Mouse (Mus musculus) embryonic facial prominence, embryonic 14.5 days (tissue): ENCODE data around the gene Acp7. TPM values are rescaled to one million over a fixed set of nuclear protein-coding genes. Genes with fewer than 3 reads are reported as not detected.

Experiments
- ATAC-seq: fragments of 200-750 bp; cut with Nextera tagmentation; 2 replicates; pipeline ENCODE4 v1.8.0; 2017; ENCODE audit warnings: low read depth, moderate number of reproducible peaks, moderate TSS enrichment
- DNase-seq: peaks from one replicate; pipeline ENCODE4 v3.0.0-alpha.2; 2015; ENCODE audit warnings: low spot score
- H3K27ac ChIP-seq: fragments of 300-500 bp; sonication (generic); replicated peaks from 2 replicates; pipeline ENCODE4 v1.5.1; 2014; ENCODE audit warnings: low read depth, mild to moderate bottlenecking, low read length, moderate library complexity
- H3K27me3 ChIP-seq: fragments of 300-500 bp; sonication (generic); replicated peaks from 2 replicates; pipeline ENCODE4 v1.6.1; 2014; ENCODE audit warnings: low read length; ENCODE audit not compliant: control insufficient read depth, insufficient read depth
- H3K36me3 ChIP-seq: fragments of 300-500 bp; sonication (generic); 2 replicates; pipeline ENCODE4 v1.6.1; 2014; ENCODE audit warnings: low read length, mixed read lengths; ENCODE audit not compliant: control insufficient read depth, insufficient read depth
- H3K4me1 ChIP-seq: fragments of 300-500 bp; sonication (generic); 2 replicates; pipeline ENCODE4 v1.6.1; 2014; ENCODE audit warnings: antibody characterized with exemption, low read length; ENCODE audit not compliant: control insufficient read depth, insufficient read depth
- H3K4me2 ChIP-seq: fragments of 300-500 bp; sonication (generic); 2 replicates; pipeline ENCODE4 v1.6.1; 2014; ENCODE audit warnings: low read depth, mild to moderate bottlenecking, low read length, moderate library complexity, mixed read lengths
- H3K4me3 ChIP-seq: fragments of 300-500 bp; sonication (generic); 2 replicates; pipeline ENCODE4 v1.5.1; 2014; ENCODE audit warnings: low read depth, mild to moderate bottlenecking, low read length
- H3K9ac ChIP-seq: fragments of 300-500 bp; sonication (generic); 2 replicates; pipeline ENCODE4 v1.6.1; 2014; ENCODE audit warnings: low read depth, mild to moderate bottlenecking, low read length, moderate library complexity, mixed read lengths
- H3K9me3 ChIP-seq: fragments of 300-500 bp; sonication (generic); 2 replicates; pipeline ENCODE4 v1.6.1; 2016; ENCODE audit warnings: low read length; ENCODE audit not compliant: control insufficient read depth
- WGBS: fragments of 180-500 bp; shearing (Covaris S2); extraction: QIAGEN DNeasy Blood & Tissue Kit; methylation state at CpG from one replicate; pipeline ENCODE4 v1.1.7; 2014; 5-methylcytosine and 5-hydroxymethylcytosine counted together
- polyA plus RNA-seq: library from polyadenylated mRNA; unstranded; fragments of >200 nt; fragmentation: Nextera tagmentation; extraction: Ambion mirVana; gene quantifications from 2 replicates; pipeline ENCODE4 v1.2.1, GENCODE M21; 2014

Gene Acp7
- polyA plus RNA-seq, 1 experiment from 2014 or later, result 0.40 TPM

- Histone ChIP-seq H3K9me3 (no peaks in the 10 kb centered on the region), H3K27ac (peak overlapping the region; percentile 49), H3K36me3 (no peaks in the 10 kb centered on the region), H3K4me3 (peak overlapping the region; percentile 17), H3K27me3 (no peaks in the 10 kb centered on the region), H3K4me2 (peak overlapping the region; percentile 48), H3K9ac (no peak overlapping the region), H3K4me1 (peaks cover 12% of the 10 kb centered on the region; the same call in 1 of the 2 replicates)
- ATAC-seq (peak; percentile 90), DNase-seq (peak; percentile 92)
- 12% methylated on average over 15 of the region's 15 CpGs for WGBS
These were observed 34.8 kb upstream of the Acp7 start for GRCm38 (mm10) chr7:28665620-28666579.

DNA sequence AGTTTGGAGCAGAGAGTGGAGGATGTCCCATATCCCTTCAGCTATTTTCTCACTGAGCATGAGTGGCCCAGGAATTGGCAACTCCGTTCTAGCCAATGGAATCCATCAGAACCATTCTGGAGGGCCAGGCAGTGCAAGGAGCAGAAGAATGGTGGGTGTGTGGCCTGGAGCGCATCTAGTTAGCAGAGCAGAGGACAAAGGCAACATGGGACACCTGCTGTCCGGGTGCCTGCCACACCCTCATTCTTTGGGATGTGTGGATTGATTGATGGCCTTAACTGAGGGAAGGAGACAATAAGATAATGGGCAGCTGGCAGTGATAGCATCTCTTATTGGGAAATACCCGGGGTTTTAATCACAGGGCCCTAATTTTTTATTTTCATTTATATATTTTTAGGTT, 25.3 kb upstream of the Acp7 start:
- no peak for ATAC-seq
- Histone ChIP-seq H3K27ac (no peak overlapping the region), H3K9me3 (no peaks in the 10 kb centered on the region), H3K4me2 (no peak overlapping the region), H3K4me3 (no peak overlapping the region), H3K36me3 (no peaks in the 10 kb centered on the region), H3K4me1 (no peaks in the 10 kb centered on the region), H3K27me3 (no peaks in the 10 kb centered on the region), H3K9ac (no peak overlapping the region)
- 65% methylated on average over 4 of the region's 4 CpGs for WGBS
- no peak for DNase-seq

DNA sequence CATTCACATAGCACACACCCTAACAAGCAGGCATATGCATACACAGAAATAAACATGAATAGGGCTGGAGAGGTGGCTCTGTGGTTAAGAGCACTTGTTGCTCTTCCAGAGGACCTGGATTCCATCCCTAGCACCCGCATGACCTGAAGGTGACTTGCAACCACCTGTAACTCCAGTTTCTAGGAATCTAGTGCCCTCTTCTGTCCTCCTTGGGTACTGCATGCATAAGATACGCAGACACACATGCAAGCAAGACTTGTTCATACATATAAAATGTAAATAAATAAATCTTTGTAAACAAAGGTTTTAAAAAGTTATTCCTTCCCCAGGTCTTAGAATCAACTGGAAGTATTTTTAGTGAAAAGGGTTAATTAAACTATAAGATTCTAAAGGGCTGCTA, 20.0 kb upstream of the Acp7 start:
- no peak overlapping the region for H3K9ac ChIP-seq
- DNase-seq (no peak), ATAC-seq (no peak)
- no peaks in the 10 kb centered on the region for H3K4me1 ChIP-seq
- H3K27me3 ChIP-seq, result no peaks in the 10 kb centered on the region
- WGBS, result 87% methylated on average over 2 of the region's 2 CpGs
- no peak overlapping the region for H3K4me2 ChIP-seq
- no peaks in the 10 kb centered on the region for H3K9me3 ChIP-seq
- H3K27ac ChIP-seq, result no peak overlapping the region
- no peaks in the 10 kb centered on the region for H3K36me3 ChIP-seq
- H3K4me3 ChIP-seq, result no peak overlapping the region

- WGBS, result 41% methylated on average over 7 of the region's 7 CpGs
- peak; percentile 7 for DNase-seq
These were observed 15.9 kb upstream of the Acp7 start for GRCm38 (mm10) chr7:28647016-28647415.

GRCm38 (mm10) chr7:28645947-28646475, 14.9 kb upstream of the Acp7 start:
- Histone ChIP-seq H3K4me2 (no peak overlapping the region), H3K27ac (no peak overlapping the region), H3K27me3 (no peaks in the 10 kb centered on the region), H3K9ac (no peak overlapping the region), H3K36me3 (no peaks in the 10 kb centered on the region), H3K9me3 (no peaks in the 10 kb centered on the region), H3K4me1 (no peaks in the 10 kb centered on the region), H3K4me3 (no peak overlapping the region)
- DNase-seq (no peak), ATAC-seq (no peak)
- WGBS, result 84% methylated on average over 2 of the region's 2 CpGs

More at GRCm38 (mm10) chr7:28647016-28647415, 15.9 kb upstream of the Acp7 start:
- Histone ChIP-seq H3K27me3 (no peaks in the 10 kb centered on the region), H3K9ac (no peak overlapping the region), H3K36me3 (no peaks in the 10 kb centered on the region), H3K9me3 (no peaks in the 10 kb centered on the region), H3K4me3 (no peak overlapping the region), H3K4me2 (no peak overlapping the region), H3K27ac (no peak overlapping the region), H3K4me1 (no peaks in the 10 kb centered on the region)
- 0 out of 2 replicates have a peak, but pooled peaks have one; percentile 22 for ATAC-seq

GRCm38 (mm10) chr7:28645366-28645765, 14.2 kb upstream of the Acp7 start:
- Histone ChIP-seq H3K9ac (no peak overlapping the region), H3K4me3 (no peak overlapping the region), H3K4me1 (no peaks in the 10 kb centered on the region), H3K27me3 (no peaks in the 10 kb centered on the region), H3K36me3 (no peaks in the 10 kb centered on the region), H3K27ac (no peak overlapping the region), H3K9me3 (no peaks in the 10 kb centered on the region), H3K4me2 (no peak overlapping the region)
- no peak for ATAC-seq
- DNase-seq, result no peak
- WGBS, result 69% methylated on average over 6 of the region's 6 CpGs

- 50% methylated on average over 8 of the region's 8 CpGs for WGBS
- DNase-seq (no peak), ATAC-seq (no peak)
- H3K27me3 ChIP-seq, result no peaks in the 10 kb centered on the region
- H3K4me1 ChIP-seq, result no peaks in the 10 kb centered on the region
- no peak overlapping the region for H3K4me3 ChIP-seq
- no peaks in the 10 kb centered on the region for H3K36me3 ChIP-seq
- no peak overlapping the region for H3K4me2 ChIP-seq
- no peak overlapping the region for H3K9ac ChIP-seq
- no peak overlapping the region for H3K27ac ChIP-seq
- no peaks in the 10 kb centered on the region for H3K9me3 ChIP-seq
These were observed 10.4 kb upstream of the Acp7 start for GRCm38 (mm10) chr7:28641546-28641945.

DNA sequence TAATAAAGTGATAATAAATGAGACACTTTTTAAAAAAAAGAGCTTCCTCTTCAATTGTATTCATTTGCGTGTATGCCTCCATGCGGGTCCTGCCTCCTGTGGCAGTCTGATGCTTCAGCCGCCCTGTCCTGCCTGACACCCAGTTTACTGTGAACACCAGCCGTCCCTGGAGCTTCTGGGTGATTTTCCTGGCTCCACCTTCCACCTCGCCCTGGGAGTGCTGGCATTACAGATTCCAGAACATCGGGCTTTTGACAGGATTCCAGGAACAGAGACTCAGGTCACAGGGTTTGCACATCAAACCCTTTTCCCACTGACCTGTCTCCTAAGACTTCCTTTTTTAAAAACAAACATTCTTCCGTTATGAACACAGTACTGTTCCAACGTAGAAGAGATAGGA, 6.4 kb upstream of the Acp7 start:
- H3K36me3 ChIP-seq, result no peaks in the 10 kb centered on the region
- ATAC-seq (no peak), DNase-seq (no peak)
- H3K27me3 ChIP-seq, result no peaks in the 10 kb centered on the region
- no peak overlapping the region for H3K27ac ChIP-seq
- no peak overlapping the region for H3K4me3 ChIP-seq
- H3K4me2 ChIP-seq, result no peak overlapping the region
- 17% methylated on average over 8 of the region's 8 CpGs for WGBS
- H3K9ac ChIP-seq, result no peak overlapping the region
- H3K4me1 ChIP-seq, result no peaks in the 10 kb centered on the region
- no peaks in the 10 kb centered on the region for H3K9me3 ChIP-seq
